Mouse (Mus musculus) layer of hippocampus, postnatal 25 days (tissue): ENCODE results near the gene Arl4a. TPM values are rescaled to one million over a fixed set of nuclear protein-coding genes. Genes with fewer than 3 reads are reported as not detected.

Experiments
- DNase-seq, 2 experiments: peaks; one replicate each; pipeline ENCODE4 v3.0.0; 2022; ENCODE audit warnings: mixed read lengths in 2 of 2, low spot score in 1 of 2; ENCODE audit errors: extremely low spot score in 1 of 2
- total RNA-seq, 2 experiments: library from RNA; stranded (reverse); gene quantifications; 2 replicates each; pipeline ENCODE4 v1.2.3; 2021

Arl4a gene
- 10 to 100 TPM; 27.0 to 32.6 TPM for total RNA-seq

GRCm38 (mm10) chr12:40037876-40038463, at the start of gene Arl4a:
TSS of gene Arl4a (minus strand) at chr12:40038025.
- DNase-seq, result peak; percentile 73 to 86

GRCm38 (mm10) chr12:40085731-40086322, 48.0 kb upstream of the Arl4a start:
- DNase-seq, result peak in 1 of 2 experiments; percentile 54

- no peak for DNase-seq
These were observed 44.8 kb upstream of the Arl4a start for GRCm38 (mm10) chr12:40082453-40083238.

GRCm38 (mm10) chr12:40082048-40082447, 44.2 kb upstream of the Arl4a start:
- no peak for DNase-seq

GRCm38 (mm10) chr12:40073660-40074059, 35.8 kb upstream of the Arl4a start:
- no peak for DNase-seq

GRCm38 (mm10) chr12:40047024-40047423, 9.2 kb upstream of the Arl4a start:
- no peak for DNase-seq

- DNase-seq, result no peak
These were observed 6.2 kb upstream of the Arl4a start for GRCm38 (mm10) chr12:40043816-40044585.

- DNase-seq, result peak in 1 of 2 experiments; percentile 12
These were observed 2.2 kb upstream of the Arl4a start for GRCm38 (mm10) chr12:40040067-40040466.

- peak; percentile 93 to 96 for DNase-seq
These were observed 505 bp downstream of the Arl4a start for GRCm38 (mm10) chr12:40037226-40037813.

- DNase-seq, result no peak
These were observed 1.2 kb downstream of the Arl4a start for GRCm38 (mm10) chr12:40036666-40037065.

GRCm38 (mm10) chr12:40035506-40035905, 2.3 kb downstream of the Arl4a start:
- DNase-seq, result no peak

GRCm38 (mm10) chr12:40029201-40029600, 8.6 kb downstream of the Arl4a start:
- DNase-seq, result no peak

- DNase-seq, result no peak
These were observed 10.0 kb downstream of the Arl4a start for GRCm38 (mm10) chr12:40027846-40028245.

GRCm38 (mm10) chr12:40027444-40027843, 10.4 kb downstream of the Arl4a start:
- no peak for DNase-seq

- no peak for DNase-seq
These were observed 13.9 kb downstream of the Arl4a start for GRCm38 (mm10) chr12:40023918-40024317.

- no peak for DNase-seq
These were observed 14.7 kb downstream of the Arl4a start for GRCm38 (mm10) chr12:40023014-40023642.

- DNase-seq, result no peak
These were observed 15.5 kb downstream of the Arl4a start for GRCm38 (mm10) chr12:40022344-40022743.

- DNase-seq, result no peak
These were observed 19.8 kb downstream of the Arl4a start for GRCm38 (mm10) chr12:40017955-40018505.

- peak in 1 of 2 experiments; percentile 3 for DNase-seq
These were observed 21.0 kb downstream of the Arl4a start for GRCm38 (mm10) chr12:40016648-40017460.
